Mouse (Mus musculus): Measurements from ENCODE around the gene Prkch. TPM values are rescaled to one million over a fixed set of nuclear protein-coding genes. Genes with fewer than 3 reads are reported as not detected.

Prkch gene
- polyA plus RNA-seq (2012; fragmentation: generic; extraction: Trizol) = under 1 TPM; 0.04 to 0.53 TPM

DNA sequence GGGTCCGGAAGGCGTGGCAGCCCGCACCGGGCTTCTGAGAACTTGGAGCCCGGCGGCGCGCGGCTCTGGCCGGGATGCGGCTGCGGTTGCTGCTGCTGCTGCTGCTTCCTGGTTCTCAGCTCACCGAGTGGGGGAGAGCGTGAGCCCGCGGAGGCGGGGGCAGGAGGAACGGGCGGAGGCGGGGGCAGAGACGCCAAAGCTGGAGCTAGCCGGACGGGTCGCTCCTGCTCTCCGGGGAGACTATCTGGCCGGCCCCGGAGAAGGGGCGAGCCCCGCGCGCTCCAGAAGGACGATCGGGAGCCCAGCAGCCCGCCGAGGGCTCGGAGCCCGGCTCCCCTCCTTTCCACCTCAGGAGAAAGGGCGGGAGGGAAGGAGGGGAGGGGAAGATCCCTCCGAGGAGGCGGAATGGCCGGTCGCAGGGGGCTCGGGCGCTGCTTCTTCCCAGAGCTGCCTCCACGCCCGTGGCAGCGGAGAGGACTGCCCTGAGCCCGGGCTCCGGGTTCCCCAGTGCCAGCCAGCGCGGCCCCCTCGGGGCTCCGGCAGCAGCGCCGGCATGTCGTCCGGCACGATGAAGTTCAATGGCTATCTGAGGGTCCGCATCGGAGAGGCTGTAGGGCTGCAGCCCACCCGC is at the start of gene Prkch:
TSS of gene Prkch (plus strand) at position 187 of the 631 bp plus-strand sequence.

GRCm38 (mm10) chr12:73546086-73546711 is 38.4 kb upstream of the Prkch start, which contains the start of gene Tmem30b:
TSS of gene Tmem30b (minus strand) at chr12:73546392.

Other genes with a start within 250 kb of the Prkch start
- not detected for gene Tmem30b, start 38.4 kb upstream of the Prkch start, polyA plus RNA-seq (2012; fragmentation: generic; extraction: Trizol)

Data from C3H10T1/2 (cell line).